Mouse (Mus musculus) layer of hippocampus, adult 9-10 months (tissue): Measurements from ENCODE around the gene Rplp1.

ENCODE experiments used
- DNase-seq: peaks from one replicate; pipeline ENCODE4 v3.0.0; 2022; ENCODE audit warnings: low spot score

The Rplp1 gene

GRCm38 (mm10) chr9:61877373-61878112 is 36.8 kb downstream of the Rplp1 start:
- DNase-seq, result no peak

DNA sequence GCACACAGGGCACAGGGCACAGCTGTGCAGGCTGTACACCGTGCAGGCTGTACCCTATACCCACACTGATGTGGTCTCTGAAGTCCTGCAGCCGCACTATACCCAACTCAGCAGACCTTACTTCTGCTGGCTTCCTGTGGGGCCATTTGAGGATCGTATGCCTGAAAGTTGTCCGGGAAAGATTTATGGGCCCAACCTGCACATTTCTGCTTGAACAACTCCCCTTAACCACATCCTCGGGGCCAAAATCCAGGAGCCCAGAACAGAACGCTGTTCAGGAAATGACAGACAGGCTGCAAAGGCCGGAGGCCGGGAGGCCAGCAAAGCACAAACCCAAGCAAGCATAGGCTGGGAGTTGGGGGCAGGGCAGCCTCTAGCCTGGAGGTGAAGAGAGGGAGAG is 41.0 kb downstream of the Rplp1 start:
- DNase-seq, result no peak

- DNase-seq, result no peak
Observed at GRCm38 (mm10) chr9:61872246-61872941, 41.9 kb downstream of the Rplp1 start.

DNA sequence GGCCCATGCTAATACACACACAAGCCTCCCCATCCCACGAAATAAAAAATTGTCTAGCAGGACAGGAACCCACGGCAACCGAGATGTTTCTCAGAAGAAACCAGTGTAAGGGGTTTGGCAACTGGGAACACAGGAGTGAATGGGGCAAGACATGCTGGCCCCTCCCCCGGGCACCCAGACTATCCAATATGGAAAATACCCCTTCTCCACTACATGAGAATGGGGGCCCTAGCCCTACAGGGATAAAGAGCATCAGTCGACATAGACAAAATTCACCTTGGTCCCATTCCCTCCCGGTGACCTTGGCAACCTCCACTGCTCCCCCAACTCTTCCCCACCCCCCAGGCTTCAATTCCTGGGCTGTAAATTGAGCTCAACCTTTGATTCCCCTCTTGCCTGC is 42.5 kb downstream of the Rplp1 start:
- no peak for DNase-seq

GRCm38 (mm10) chr9:61867659-61868058 is 46.7 kb downstream of the Rplp1 start:
- no peak for DNase-seq
